ENCODE assay signal across 18 mouse cellular contexts in the genomic region with DNA sequence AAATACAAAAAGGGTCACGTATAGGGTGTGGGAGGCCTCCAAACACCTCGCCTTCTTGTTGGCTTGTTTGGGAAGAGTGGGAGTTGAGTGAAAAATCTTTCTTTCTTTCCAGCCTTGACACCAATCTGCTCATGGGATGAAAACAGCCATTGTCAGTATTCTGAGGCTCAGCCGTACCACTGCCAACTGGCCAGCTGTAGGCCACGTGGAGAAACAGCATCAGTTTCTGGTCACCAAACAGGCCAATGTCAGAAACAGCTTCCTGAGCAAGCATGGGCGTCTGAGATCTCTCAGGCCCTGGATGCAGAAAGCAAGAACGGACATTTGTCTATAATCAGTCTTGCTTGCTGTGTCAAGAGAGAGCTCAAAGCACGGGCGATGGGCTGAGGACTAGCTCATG.
A peak's percentile ranks its signal among the peaks of the same experiment; 100 is the strongest.
DNase-seq lines count a peak whose midpoint lies in the region; ATAC-seq lines count a peak whose summit lies in the region.
"Had no signal": no experiment of that assay in that cellular context is flagged by ENCODE, and none has a peak within 500 bp of the region (broad histone marks: within the 10 kb centered on the region; RNA-seq: fewer than 3 reads in every experiment).

No protein-coding gene starts in this region.

- no peak overlapping the region for H3K27ac ChIP-seq in heart, embryonic 10.5 days
- peak overlapping the region; percentile 4; the same call in 1 of the 2 replicates for H3K27ac ChIP-seq in lung, embryonic 15.5 days
- H3K27ac ChIP-seq: embryonic facial prominence, embryonic 13.5 days; forebrain, embryonic 12.5 days; hindbrain, embryonic 12.5 days had no signal

- H3K4me1 ChIP-seq in heart, embryonic 10.5 days: peaks cover 50% of the 10 kb centered on the region
- H3K4me1 ChIP-seq in lung, embryonic 15.5 days: peaks cover 49% of the 10 kb centered on the region
- H3K4me1 ChIP-seq: hindbrain, embryonic 12.5 days had no signal

- ATAC-seq in lung, embryonic 15.5 days (ENCODE audit: borderline replicate concordance, extremely low read depth, low FRiP score, low TSS enrichment): no peak
- ATAC-seq in activated CD4-positive, CD25-positive, alpha-beta regulatory T cell, adult 4 months: no peak
- ATAC-seq: forebrain, embryonic 16.5 days; hindbrain, embryonic 16.5 days; inflammation-experienced regulatory T-cells, adult 6 months had no signal

- 90% methylated on average over 8 of the region's 8 CpGs for WGBS in heart, embryonic 10.5 days
- WGBS in lung, embryonic 15.5 days: 51% methylated on average over 8 of the region's 8 CpGs

- H3K4me3 ChIP-seq in heart, embryonic 10.5 days: no peak overlapping the region
- no peak overlapping the region for H3K4me3 ChIP-seq in lung, embryonic 15.5 days
- H3K4me3 ChIP-seq: embryonic facial prominence, embryonic 13.5 days; forebrain, embryonic 12.5 days; hindbrain, embryonic 12.5 days had no signal

- no peaks in the 10 kb centered on the region for H3K9me3 ChIP-seq in heart, embryonic 10.5 days
- no peaks in the 10 kb centered on the region for H3K9me3 ChIP-seq in lung, embryonic 15.5 days
- H3K9me3 ChIP-seq: embryonic facial prominence, embryonic 13.5 days; forebrain, embryonic 12.5 days; hindbrain, embryonic 12.5 days had no signal

- H3K36me3 ChIP-seq in heart, embryonic 10.5 days: no peaks in the 10 kb centered on the region
- H3K36me3 ChIP-seq in lung, embryonic 15.5 days: no peaks in the 10 kb centered on the region
- H3K36me3 ChIP-seq: embryonic facial prominence, embryonic 13.5 days; forebrain, embryonic 12.5 days; hindbrain, embryonic 12.5 days had no signal

- no peak overlapping the region for H3K4me2 ChIP-seq in lung, embryonic 15.5 days
- H3K4me2 ChIP-seq: embryonic facial prominence, embryonic 13.5 days; forebrain, embryonic 12.5 days; hindbrain, embryonic 12.5 days had no signal

- intact Hi-C loops in heart, postnatal 14 days (cut with DNase I): no loop called here

- peak; percentile 52 for DNase-seq in heart, adult 18-20 months
- no peak for DNase-seq in heart, embryonic 10.5 days (ENCODE audit: low spot score)
- no peak for DNase-seq in lung, postnatal 14 days
- DNase-seq in heart, postnatal 14 days: peak; percentile 45 to 66
- DNase-seq in lung, postnatal 36 days: peak; percentile 44
- DNase-seq: adrenal gland, postnatal 14 days; cerebellum, adult 18-20 months; cerebellum, adult 9-11 months; cerebellum, postnatal 36 days; gastrocnemius, postnatal 14 days had no signal

- H3K9ac ChIP-seq in lung, embryonic 15.5 days: no peak overlapping the region
- H3K9ac ChIP-seq: embryonic facial prominence, embryonic 13.5 days; forebrain, embryonic 12.5 days; hindbrain, embryonic 12.5 days had no signal

- no peaks in the 10 kb centered on the region for H3K27me3 ChIP-seq in heart, embryonic 10.5 days (ENCODE audit: insufficient read depth, poor library complexity, severe bottlenecking)
- no peaks in the 10 kb centered on the region for H3K27me3 ChIP-seq in lung, embryonic 15.5 days
- H3K27me3 ChIP-seq: embryonic facial prominence, embryonic 13.5 days; hindbrain, embryonic 12.5 days had no signal

Comparison
In these comparisons a context has a peak if more than half of its experiments do, and no peak if none do; other contexts are left out.
1. DNase-seq: peak in heart, adult 18-20 months (2 of 2), heart, postnatal 14 days (2 of 2) and lung, postnatal 36 days (single experiment); none in heart, embryonic 10.5 days (single experiment) and lung, postnatal 14 days (single experiment).